Mouse (Mus musculus): ENCODE data around the gene Cflar. TPM values are rescaled to one million over a fixed set of nuclear protein-coding genes. Genes with fewer than 3 reads are reported as not detected.

The Cflar gene
- polyA plus RNA-seq, 1 experiment from 2014 or later, result 11.1 TPM

DNA sequence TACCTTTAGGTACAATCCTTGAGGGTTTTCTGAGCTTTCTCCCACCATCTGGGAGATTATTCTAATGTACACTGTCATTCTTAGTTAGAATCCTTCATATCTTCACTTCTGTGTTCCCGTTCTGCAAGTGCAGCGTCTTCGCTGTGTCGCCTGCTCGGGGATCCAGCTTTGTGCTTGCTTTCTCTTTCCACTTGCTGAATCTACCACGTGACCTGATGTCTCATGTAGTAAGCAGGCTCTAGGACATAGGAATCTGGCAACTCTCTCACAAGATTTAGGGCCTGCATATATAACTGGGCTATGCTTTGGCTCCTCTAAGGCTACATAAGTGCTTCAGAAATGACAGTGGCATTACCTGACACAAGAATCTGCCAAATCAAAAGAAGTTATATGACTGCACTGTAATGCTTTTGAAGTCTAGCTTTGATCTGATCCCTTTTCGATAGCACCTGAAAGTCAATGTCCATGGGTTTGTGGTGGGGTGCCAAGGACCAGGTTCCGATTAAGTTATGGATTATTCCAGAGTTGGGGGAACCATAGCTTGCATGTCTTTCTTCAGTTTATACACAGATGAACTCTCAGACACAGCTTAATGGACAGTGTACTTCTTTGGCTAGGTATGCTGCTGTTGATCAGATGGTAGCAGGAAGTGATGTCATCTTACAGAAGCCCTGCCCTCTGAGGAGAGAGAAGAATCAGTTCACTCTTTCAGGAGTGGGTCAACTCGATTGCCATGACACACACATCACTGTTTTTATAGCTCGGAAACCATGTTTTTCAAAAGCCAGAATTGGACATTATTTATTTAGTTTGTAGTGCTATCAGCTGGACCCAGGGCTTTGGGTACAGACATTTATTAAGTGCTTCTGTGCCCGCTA, 23.0 kb downstream of the Cflar start:
- Histone ChIP-seq H3K27me3 (ENCODE audit: control insufficient read depth, insufficient read depth, low read depth, low read length) (no peaks in the 10 kb centered on the region), H3K4me3 (ENCODE audit: low read depth, low read length) (no peak overlapping the region), H3K9me3 (replicated peaks; ENCODE audit: control insufficient read depth, low read length, poor library complexity, severe bottlenecking) (no peaks in the 10 kb centered on the region), H3K27ac (ENCODE audit: low read length) (no peak overlapping the region), H3K4me2 (ENCODE audit: low read length) (no peak overlapping the region), H3K36me3 (ENCODE audit: control insufficient read depth, insufficient read depth, low read length) (0 out of 2 replicates have a peak, but pooled peaks cover 2% of the 10 kb centered on the region), H3K4me1 (ENCODE audit: control insufficient read depth, insufficient read depth, low read length) (no peaks in the 10 kb centered on the region), H3K9ac (ENCODE audit: low read depth, low read length) (no peak overlapping the region)
- ATAC-seq, result no peak
- WGBS, result 95% methylated on average over 11 of the region's 11 CpGs

DNA sequence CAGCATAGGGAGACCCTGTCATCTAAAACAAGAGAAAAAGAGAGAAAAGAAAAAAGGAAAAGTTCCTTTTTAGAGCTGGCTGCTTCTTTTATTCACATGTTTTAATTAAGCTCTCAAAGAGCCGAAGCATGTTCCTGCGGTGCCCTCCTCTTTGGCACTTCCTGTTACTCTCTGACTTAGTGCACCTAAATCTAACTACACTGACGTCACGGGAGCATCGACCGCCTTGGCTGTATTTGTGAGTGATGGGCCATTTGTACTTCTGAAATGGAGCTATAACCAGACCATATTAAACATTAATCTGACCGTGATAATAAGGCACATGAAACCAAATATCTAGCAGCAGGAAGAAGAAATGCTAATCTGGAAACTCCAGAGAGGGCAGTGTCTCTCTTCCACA, 24.7 kb downstream of the Cflar start:
- WGBS, result 92% methylated on average over 7 of the region's 7 CpGs
- Histone ChIP-seq H3K27ac (ENCODE audit: low read length) (no peak overlapping the region), H3K4me1 (ENCODE audit: control insufficient read depth, insufficient read depth, low read length) (no peaks in the 10 kb centered on the region), H3K4me3 (ENCODE audit: low read depth, low read length) (no peak overlapping the region), H3K9ac (ENCODE audit: low read depth, low read length) (no peak overlapping the region), H3K27me3 (ENCODE audit: control insufficient read depth, insufficient read depth, low read depth, low read length) (no peaks in the 10 kb centered on the region), H3K36me3 (ENCODE audit: control insufficient read depth, insufficient read depth, low read length) (peaks cover 2% of the 10 kb centered on the region; the same call in 1 of the 2 replicates), H3K9me3 (replicated peaks; ENCODE audit: control insufficient read depth, low read length, poor library complexity, severe bottlenecking) (no peaks in the 10 kb centered on the region), H3K4me2 (ENCODE audit: low read length) (no peak overlapping the region)
- ATAC-seq, result no peak

GRCm38 (mm10) chr1:58736968-58737367, 25.7 kb downstream of the Cflar start:
- no peaks in the 10 kb centered on the region for H3K4me1 ChIP-seq (ENCODE audit: control insufficient read depth, insufficient read depth, low read length)
- no peak overlapping the region for H3K9ac ChIP-seq (ENCODE audit: low read depth, low read length)
- H3K27ac ChIP-seq (ENCODE audit: low read length), result no peak overlapping the region
- 96% methylated on average over 22 of the region's 22 CpGs for WGBS
- no peak overlapping the region for H3K4me3 ChIP-seq (ENCODE audit: low read depth, low read length)
- peaks cover 5% of the 10 kb centered on the region; the same call in 1 of the 2 replicates for H3K36me3 ChIP-seq (ENCODE audit: control insufficient read depth, insufficient read depth, low read length)
- no peaks in the 10 kb centered on the region for H3K27me3 ChIP-seq (ENCODE audit: control insufficient read depth, insufficient read depth, low read depth, low read length)
- ATAC-seq, result no peak
- no peaks in the 10 kb centered on the region for H3K9me3 ChIP-seq (replicated peaks; ENCODE audit: control insufficient read depth, low read length, poor library complexity, severe bottlenecking)
- no peak overlapping the region for H3K4me2 ChIP-seq (ENCODE audit: low read length)

DNA sequence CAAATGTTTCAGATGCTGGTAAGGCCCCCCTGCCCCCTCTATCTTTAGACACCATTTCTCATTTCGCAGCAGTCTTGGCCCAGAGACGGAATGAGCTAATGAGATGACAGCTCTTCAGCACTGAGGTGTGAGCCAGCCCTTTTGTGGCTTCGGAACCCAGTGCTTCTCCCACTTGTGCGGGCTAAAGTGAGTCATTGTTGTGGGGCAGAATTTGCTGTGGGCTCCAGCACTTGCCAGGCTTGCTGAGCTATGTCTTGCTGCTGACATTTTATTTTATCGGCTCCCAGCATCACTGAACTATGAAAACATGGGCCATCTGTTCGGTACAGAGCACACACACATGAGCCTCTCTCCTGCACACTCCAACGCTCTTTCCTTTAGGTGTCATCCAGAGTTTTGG, 28.2 kb downstream of the Cflar start:
- peaks cover 4% of the 10 kb centered on the region; the same call in 1 of the 2 replicates for H3K36me3 ChIP-seq (ENCODE audit: control insufficient read depth, insufficient read depth, low read length)
- no peak overlapping the region for H3K9ac ChIP-seq (ENCODE audit: low read depth, low read length)
- H3K27me3 ChIP-seq (ENCODE audit: control insufficient read depth, insufficient read depth, low read depth, low read length), result no peaks in the 10 kb centered on the region
- no peaks in the 10 kb centered on the region for H3K4me1 ChIP-seq (ENCODE audit: control insufficient read depth, insufficient read depth, low read length)
- no peaks in the 10 kb centered on the region for H3K9me3 ChIP-seq (replicated peaks; ENCODE audit: control insufficient read depth, low read length, poor library complexity, severe bottlenecking)
- no peak for ATAC-seq
- H3K4me2 ChIP-seq (ENCODE audit: low read length), result no peak overlapping the region
- H3K4me3 ChIP-seq (ENCODE audit: low read depth, low read length), result no peak overlapping the region
- no peak overlapping the region for H3K27ac ChIP-seq (ENCODE audit: low read length)
- WGBS, result 92% methylated on average over 7 of the region's 7 CpGs

- H3K9me3 ChIP-seq (replicated peaks; ENCODE audit: control insufficient read depth, low read length, poor library complexity, severe bottlenecking), result no peaks in the 10 kb centered on the region
- WGBS, result 84% methylated on average over 5 of the region's 5 CpGs
- no peaks in the 10 kb centered on the region for H3K27me3 ChIP-seq (ENCODE audit: control insufficient read depth, insufficient read depth, low read depth, low read length)
- peaks cover 3% of the 10 kb centered on the region; the same call in 1 of the 2 replicates for H3K36me3 ChIP-seq (ENCODE audit: control insufficient read depth, insufficient read depth, low read length)
- no peak overlapping the region for H3K9ac ChIP-seq (ENCODE audit: low read depth, low read length)
- no peak overlapping the region for H3K4me2 ChIP-seq (ENCODE audit: low read length)
- H3K4me3 ChIP-seq (ENCODE audit: low read depth, low read length), result no peak overlapping the region
- H3K27ac ChIP-seq (ENCODE audit: low read length), result no peak overlapping the region
- no peaks in the 10 kb centered on the region for H3K4me1 ChIP-seq (ENCODE audit: control insufficient read depth, insufficient read depth, low read length)
- no peak for ATAC-seq
Measured at GRCm38 (mm10) chr1:58742571-58743021, 31.3 kb downstream of the Cflar start.

- no peak for ATAC-seq
- no peak overlapping the region for H3K4me2 ChIP-seq (ENCODE audit: low read length)
- no peak overlapping the region for H3K27ac ChIP-seq (ENCODE audit: low read length)
- H3K9me3 ChIP-seq (replicated peaks; ENCODE audit: control insufficient read depth, low read length, poor library complexity, severe bottlenecking), result no peaks in the 10 kb centered on the region
- H3K4me1 ChIP-seq (ENCODE audit: control insufficient read depth, insufficient read depth, low read length), result no peaks in the 10 kb centered on the region
- H3K4me3 ChIP-seq (ENCODE audit: low read depth, low read length), result no peak overlapping the region
- H3K9ac ChIP-seq (ENCODE audit: low read depth, low read length), result no peak overlapping the region
- H3K27me3 ChIP-seq (ENCODE audit: control insufficient read depth, insufficient read depth, low read depth, low read length), result no peaks in the 10 kb centered on the region
- H3K36me3 ChIP-seq (ENCODE audit: control insufficient read depth, insufficient read depth, low read length), result peaks cover 3% of the 10 kb centered on the region; the same call in 1 of the 2 replicates
- WGBS, result 94% methylated on average over 6 of the region's 6 CpGs
Measured at GRCm38 (mm10) chr1:58743252-58743651, 31.9 kb downstream of the Cflar start.

GRCm38 (mm10) chr1:58744645-58745044, 33.3 kb downstream of the Cflar start:
- 97% methylated on average over 7 of the region's 7 CpGs for WGBS
- no peak overlapping the region for H3K27ac ChIP-seq (ENCODE audit: low read length)
- peaks cover 3% of the 10 kb centered on the region; the same call in 1 of the 2 replicates for H3K36me3 ChIP-seq (ENCODE audit: control insufficient read depth, insufficient read depth, low read length)
- H3K9me3 ChIP-seq (replicated peaks; ENCODE audit: control insufficient read depth, low read length, poor library complexity, severe bottlenecking), result no peaks in the 10 kb centered on the region
- no peak overlapping the region for H3K4me2 ChIP-seq (ENCODE audit: low read length)
- no peak overlapping the region for H3K4me3 ChIP-seq (ENCODE audit: low read depth, low read length)
- no peaks in the 10 kb centered on the region for H3K4me1 ChIP-seq (ENCODE audit: control insufficient read depth, insufficient read depth, low read length)
- no peak overlapping the region for H3K9ac ChIP-seq (ENCODE audit: low read depth, low read length)
- H3K27me3 ChIP-seq (ENCODE audit: control insufficient read depth, insufficient read depth, low read depth, low read length), result no peaks in the 10 kb centered on the region
- no peak for ATAC-seq

- Histone ChIP-seq H3K36me3 (ENCODE audit: control insufficient read depth, insufficient read depth, low read length) (0 out of 2 replicates have a peak, but pooled peaks cover under 1% of the 10 kb centered on the region), H3K9ac (ENCODE audit: low read depth, low read length) (no peak overlapping the region), H3K27ac (ENCODE audit: low read length) (no peak overlapping the region), H3K9me3 (replicated peaks; ENCODE audit: control insufficient read depth, low read length, poor library complexity, severe bottlenecking) (no peaks in the 10 kb centered on the region), H3K27me3 (ENCODE audit: control insufficient read depth, insufficient read depth, low read depth, low read length) (no peaks in the 10 kb centered on the region), H3K4me1 (ENCODE audit: control insufficient read depth, insufficient read depth, low read length) (no peaks in the 10 kb centered on the region), H3K4me2 (ENCODE audit: low read length) (no peak overlapping the region), H3K4me3 (ENCODE audit: low read depth, low read length) (no peak overlapping the region)
- WGBS, result 75% methylated on average over 9 of the region's 9 CpGs
- no peak for ATAC-seq
Measured at GRCm38 (mm10) chr1:58746880-58747279, 35.6 kb downstream of the Cflar start.

DNA sequence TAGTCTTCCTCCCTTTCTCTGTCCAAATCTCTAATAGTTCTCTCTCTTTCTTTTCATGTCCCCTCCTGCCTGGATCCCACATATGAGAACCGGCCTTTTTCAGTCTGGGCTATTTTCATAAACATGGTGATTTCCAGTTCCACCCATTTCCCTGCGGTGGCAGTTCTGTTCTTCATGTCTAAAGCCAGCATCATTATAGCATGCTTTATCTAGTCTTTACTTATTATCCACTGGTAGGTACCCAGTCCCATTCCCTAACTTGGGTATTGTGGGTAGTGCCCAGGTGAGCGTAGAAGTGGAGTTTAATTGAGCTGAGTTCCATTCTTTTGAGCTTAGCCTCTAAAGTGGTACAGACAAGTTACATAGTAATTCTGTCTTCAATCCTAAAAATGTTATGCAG, 48.1 kb downstream of the Cflar start:
- no peaks in the 10 kb centered on the region for H3K9me3 ChIP-seq (replicated peaks; ENCODE audit: control insufficient read depth, low read length, poor library complexity, severe bottlenecking)
- no peak for ATAC-seq
- H3K4me3 ChIP-seq (ENCODE audit: low read depth, low read length), result no peak overlapping the region
- 90% methylated on average over 3 of the region's 3 CpGs for WGBS
- H3K36me3 ChIP-seq (ENCODE audit: control insufficient read depth, insufficient read depth, low read length), result no peaks in the 10 kb centered on the region
- no peak overlapping the region for H3K4me2 ChIP-seq (ENCODE audit: low read length)
- H3K9ac ChIP-seq (ENCODE audit: low read depth, low read length), result no peak overlapping the region
- no peak overlapping the region for H3K27ac ChIP-seq (ENCODE audit: low read length)
- H3K27me3 ChIP-seq (ENCODE audit: control insufficient read depth, insufficient read depth, low read depth, low read length), result no peaks in the 10 kb centered on the region
- no peaks in the 10 kb centered on the region for H3K4me1 ChIP-seq (ENCODE audit: control insufficient read depth, insufficient read depth, low read length)
